Mouse (Mus musculus) layer of hippocampus, adult 9-11 months (tissue): ENCODE results near the gene Gm9945.

ENCODE experiments used
- DNase-seq: peaks from one replicate; pipeline ENCODE4 v3.0.0; 2022

The Gm9945 gene

DNA sequence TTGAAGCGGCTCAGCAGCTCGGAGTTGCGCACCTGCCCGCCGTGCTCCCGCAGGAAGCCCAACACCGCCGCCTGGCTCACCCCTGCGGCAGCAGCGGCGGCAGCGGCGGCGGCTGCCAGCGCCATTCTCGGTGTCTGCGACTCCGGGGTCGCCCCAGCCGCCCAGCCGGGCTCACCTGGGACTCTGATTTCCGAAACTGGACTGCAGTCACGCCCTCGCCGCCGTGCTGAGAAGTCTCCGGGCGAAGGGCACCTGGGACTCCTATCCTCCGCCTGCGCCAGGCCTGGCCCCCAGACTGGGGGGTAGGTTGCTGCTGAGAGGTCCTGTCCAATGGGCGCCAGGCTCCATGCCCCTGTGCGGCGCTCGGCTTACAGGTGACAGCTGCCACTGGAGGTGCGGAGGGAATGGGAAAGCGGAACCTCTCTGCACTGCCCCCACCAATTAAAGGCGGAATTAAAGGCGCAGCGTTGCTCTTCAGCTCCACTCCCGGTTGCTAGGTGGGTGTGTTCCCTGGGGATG lies at the start of gene Gm9945, which contains the start of gene Sowaha:
TSS of gene Gm9945 (plus strand) at position 384 of the 519 bp plus-strand sequence.
TSS of gene Sowaha (minus strand) at position 492 of the 519 bp plus-strand sequence.
- DNase-seq, result peak; percentile 79

GRCm38 (mm10) chr11:53430300-53430669 lies 49.7 kb upstream of the Gm9945 start:
- no peak for DNase-seq

DNA sequence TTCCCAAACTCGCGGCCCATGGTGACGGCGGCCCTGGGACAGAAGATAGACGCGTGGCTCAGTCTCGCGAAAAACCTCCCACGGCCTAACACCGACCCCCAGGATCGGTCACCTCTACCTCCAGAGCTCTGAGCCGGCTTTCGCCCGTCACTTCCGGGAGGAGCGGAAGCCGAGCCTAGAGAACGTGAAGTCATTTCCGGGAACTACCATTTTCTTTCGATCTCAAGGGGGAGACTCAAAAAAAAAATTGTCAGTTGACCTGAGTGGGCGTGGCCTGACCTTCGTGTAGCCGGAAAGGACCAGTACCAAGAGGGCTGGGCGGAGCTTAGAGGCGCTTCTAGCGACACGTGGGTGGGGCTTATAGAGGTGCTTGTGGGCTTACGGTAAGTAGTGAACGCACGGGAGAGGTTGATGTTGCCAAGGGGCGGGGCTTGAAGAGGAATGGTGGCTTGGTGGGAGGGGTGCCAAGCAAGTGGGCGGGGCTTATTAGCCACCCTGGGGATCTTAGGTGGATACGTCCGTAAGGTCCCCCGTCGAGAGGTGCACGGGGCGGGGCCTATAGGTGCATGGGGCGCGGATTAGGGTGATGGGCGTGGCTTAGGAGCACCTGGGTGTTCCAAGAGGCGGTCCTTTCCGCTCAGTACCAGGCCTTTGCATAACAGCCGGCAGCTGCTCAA lies 49.2 kb upstream of the Gm9945 start, which contains the start of the genes Uqcrq and Gdf9:
TSS of gene Uqcrq (minus strand) at position 162 of the 677 bp plus-strand sequence.
TSS of gene Gdf9 (plus strand) at position 354 of the 677 bp plus-strand sequence.
- DNase-seq, result peak; percentile 100

DNA sequence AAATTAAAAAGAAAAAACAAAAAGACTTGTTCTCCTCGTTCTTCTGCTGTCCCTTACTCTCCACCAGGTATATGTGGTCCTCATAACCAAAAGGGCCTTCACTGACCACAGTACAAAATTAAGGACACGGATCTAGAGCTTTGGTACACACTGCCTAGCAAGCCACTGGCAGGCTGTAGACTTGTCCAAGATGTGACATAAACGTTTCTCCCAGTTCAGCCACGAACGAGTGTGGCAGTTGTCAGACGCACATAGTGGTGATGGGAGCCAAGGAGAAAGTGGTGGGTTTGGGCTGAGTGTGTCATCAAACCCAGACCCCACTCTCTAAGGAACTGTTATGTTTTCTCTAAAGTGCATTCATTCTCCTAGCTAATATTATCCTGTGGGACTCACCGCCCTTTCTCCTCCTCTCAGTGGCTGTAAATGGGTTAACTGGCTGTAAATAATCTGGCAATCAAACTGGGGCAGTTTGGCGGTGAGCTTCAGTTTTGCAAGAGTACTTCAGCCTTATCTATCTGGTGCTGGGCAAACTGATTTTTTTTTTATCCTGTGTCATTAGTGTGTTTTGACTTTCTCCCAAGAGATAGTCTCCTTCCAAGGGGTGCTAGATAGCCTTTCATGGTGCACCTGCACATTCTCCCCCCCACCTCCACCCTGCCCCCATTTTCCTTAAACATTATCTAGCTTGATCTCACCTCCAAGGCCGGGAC lies 48.5 kb upstream of the Gm9945 start:
- DNase-seq, result no peak

- DNase-seq, result no peak
Observed at GRCm38 (mm10) chr11:53433057-53433456, 46.9 kb upstream of the Gm9945 start.

- DNase-seq, result no peak
Observed at GRCm38 (mm10) chr11:53435504-53435903, 44.5 kb upstream of the Gm9945 start.

GRCm38 (mm10) chr11:53436338-53436737 lies 43.6 kb upstream of the Gm9945 start:
- DNase-seq, result no peak

DNA sequence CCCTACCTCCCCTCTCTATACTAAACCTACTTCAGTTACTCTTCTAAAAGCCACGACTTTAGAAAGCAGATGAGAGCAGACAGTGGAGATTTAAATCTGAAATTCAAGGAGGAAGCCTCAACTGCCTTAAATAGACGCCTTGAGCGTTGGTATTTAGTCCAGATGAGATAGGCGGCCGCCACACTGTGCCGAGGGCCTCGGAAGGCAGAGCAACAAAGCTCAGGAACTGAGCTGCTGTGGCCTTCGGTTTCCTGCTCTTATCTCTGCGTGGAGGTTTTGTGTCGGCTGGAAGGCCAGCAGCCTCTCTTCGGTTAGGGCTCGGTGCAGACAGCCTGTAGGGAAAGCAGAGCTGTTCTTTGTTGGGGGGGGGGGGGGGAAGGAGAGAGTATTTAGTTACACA lies 38.0 kb upstream of the Gm9945 start:
- DNase-seq, result no peak

- no peak for DNase-seq
Observed at GRCm38 (mm10) chr11:53443861-53444260, 36.1 kb upstream of the Gm9945 start.

GRCm38 (mm10) chr11:53445562-53445961 lies 34.4 kb upstream of the Gm9945 start:
- DNase-seq, result no peak

DNA sequence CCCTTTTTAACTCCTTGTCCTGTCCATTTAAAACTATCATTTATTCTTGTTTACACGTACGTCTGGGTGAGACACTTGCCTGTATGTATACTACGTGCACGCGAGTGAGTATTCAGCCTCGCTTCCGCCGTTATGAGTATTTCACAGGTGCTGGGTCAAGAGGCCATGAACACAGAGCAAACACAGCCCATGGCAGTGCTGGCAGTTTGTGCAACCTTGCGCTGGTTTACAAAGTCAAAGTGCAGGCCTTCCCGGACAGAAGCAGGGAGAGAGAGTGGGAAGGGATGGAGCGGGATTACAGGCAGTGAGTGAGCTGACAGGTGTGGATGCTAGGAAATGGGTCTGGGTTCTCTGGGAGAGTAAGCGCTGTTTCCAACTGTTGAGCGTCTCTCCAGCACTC lies 33.8 kb upstream of the Gm9945 start:
- no peak for DNase-seq

DNA sequence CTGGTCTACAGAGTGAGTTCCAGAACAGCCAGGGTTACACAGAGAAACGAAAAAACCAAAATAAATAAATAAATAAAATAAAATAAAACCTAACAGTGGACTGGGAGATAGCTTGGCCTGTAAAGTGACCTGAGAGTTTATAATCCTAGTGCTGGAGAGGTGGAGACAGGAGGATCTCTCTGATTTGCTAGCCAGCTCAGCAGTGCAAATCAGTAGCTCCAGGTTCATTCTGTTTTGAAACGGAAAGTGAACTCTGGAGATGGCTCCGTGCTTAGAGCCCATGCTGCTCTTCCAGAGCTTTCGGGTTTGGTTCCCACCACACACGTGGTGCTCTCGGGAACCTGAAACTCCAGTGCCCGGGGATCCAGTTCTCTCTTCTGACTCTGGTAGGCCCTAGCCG lies 32.0 kb upstream of the Gm9945 start:
- DNase-seq, result no peak

- no peak for DNase-seq
Observed at GRCm38 (mm10) chr11:53448529-53448928, 31.4 kb upstream of the Gm9945 start.

GRCm38 (mm10) chr11:53450070-53450705 lies 29.8 kb upstream of the Gm9945 start:
- DNase-seq, result no peak

- DNase-seq, result no peak
Observed at GRCm38 (mm10) chr11:53451361-53451760, 28.6 kb upstream of the Gm9945 start.

DNA sequence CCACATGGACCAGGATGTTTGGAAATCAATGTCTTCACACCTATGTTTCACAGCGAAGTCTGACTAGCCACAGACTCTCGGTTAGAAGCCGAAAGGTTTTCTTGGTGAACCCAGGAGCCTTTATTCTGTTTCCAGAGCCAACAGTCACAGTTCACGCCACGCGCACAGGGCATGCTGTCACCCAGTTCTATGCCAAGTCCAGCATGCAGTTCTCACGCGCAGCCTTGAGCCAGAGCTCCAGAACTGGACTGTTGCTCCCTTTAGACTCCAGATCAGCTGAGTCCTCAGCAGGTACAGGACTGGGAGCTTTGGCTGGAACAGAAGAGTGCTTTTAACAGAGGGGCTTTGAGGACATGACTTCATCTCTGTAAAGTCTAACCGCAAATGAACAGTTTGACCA lies 27.6 kb upstream of the Gm9945 start:
- no peak for DNase-seq

- DNase-seq, result no peak
Observed at GRCm38 (mm10) chr11:53453031-53453430, 26.9 kb upstream of the Gm9945 start.

DNA sequence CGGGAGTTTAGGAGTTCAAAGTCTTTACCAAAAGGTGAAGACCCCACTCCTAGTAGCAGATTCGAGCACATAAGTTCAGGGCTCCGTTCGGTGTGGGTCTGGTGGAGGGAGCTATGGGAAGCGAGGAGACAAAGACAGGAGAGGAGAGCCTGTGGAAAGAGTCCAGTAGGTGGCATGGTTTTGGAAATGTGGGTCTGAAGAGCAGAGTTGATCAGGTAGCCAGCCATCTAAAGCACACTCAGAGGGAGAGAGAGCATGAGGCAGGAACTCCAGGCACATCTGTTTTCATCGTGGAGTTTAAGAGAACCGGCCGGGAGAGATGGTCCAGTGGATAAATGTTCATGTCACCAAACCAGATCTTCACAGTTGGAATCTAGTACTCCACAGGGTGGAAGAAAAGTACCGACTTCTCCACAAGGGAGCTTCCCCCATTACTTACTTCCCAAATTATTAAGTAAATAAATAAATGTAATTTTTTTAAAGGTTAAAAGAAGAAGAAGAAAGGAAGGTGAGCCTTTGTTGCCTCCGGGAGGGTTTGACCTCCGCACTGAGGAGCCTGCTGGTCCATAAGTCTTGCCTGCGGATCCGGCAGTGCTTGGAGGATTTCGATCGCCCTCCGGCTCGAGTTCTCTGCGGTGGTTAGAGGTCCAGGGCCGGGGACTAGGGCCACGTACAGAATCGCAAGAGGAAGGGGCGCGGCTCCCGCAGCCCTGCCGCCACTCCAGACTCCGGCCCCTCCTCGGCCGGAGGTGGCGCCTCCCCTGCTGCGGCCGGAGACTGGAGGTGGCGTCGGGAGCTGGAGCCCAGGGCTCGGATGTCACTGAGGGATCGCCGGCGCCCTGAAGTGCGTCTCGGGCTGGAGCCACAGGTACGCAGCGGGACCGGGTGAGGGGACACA lies 23.2 kb upstream of the Gm9945 start, which contains the start of the genes Gm10447 and Shroom1:
TSS of gene Gm10447 (minus strand) at position 637 of the 898 bp plus-strand sequence.
TSS of gene Shroom1 (plus strand) at position 732 of the 898 bp plus-strand sequence.
- no peak for DNase-seq

GRCm38 (mm10) chr11:53457372-53457954 lies 22.5 kb upstream of the Gm9945 start:
- DNase-seq, result no peak

DNA sequence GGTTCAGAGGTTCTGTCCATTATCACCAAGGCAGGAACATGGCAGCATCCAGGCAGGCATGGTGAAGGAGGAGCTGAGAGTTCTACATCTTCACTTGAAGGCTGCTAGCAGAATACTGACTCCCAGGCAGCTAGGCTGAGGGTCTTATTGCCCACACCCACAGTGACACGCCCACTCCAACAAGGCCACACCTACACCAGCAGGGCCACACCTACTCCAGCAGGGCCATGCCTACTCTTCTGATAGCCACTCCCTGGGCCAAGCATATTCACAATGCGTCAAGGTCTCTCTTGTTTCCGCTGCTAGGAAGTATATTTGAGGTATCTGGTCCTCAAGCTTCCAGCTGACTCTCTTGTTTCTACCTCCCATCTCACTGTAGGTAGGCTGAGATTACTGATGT lies 21.0 kb upstream of the Gm9945 start:
- no peak for DNase-seq

DNA sequence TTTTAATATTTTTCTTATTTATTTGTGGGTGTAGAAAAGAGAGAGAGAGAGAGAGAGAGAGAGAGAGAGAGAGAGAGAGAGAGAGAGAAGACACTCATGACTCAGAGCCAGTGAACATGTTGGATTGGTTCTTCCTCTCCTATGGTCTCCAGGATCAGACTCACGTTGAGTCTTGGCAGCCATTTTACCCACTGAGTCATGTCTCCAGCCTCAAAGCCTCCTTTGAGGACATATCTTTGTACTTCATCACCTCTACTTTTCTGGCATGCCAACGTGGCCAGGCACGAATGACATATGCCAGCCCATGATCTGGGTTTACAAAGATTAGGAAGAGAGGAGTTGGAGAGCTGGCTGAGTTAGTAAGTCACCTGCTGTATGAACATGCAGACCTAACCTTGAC lies 19.8 kb upstream of the Gm9945 start:
- no peak for DNase-seq

DNA sequence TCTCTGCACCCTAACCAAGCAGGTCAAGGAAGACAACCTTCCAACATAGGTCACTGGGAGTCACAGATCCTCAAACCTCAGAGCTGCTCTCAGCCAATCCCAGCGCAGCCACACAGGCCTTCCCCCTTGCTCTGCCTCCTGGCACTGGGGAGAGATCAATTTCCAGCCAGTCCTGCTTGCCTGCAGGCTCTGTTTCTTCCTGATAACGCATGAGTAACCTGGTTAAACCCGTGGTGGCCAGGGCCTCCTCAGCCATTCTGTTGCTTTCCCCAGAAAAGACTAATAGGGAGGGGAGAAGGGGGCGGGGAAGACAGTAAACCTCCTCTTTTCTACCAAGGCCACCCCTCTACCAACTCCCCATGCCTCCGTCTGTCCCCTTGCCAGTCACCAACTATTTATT lies 18.2 kb upstream of the Gm9945 start:
- no peak for DNase-seq
